Mouse (Mus musculus) midbrain, postnatal 0 days (tissue): ENCODE data around the gene Espn. TPM values are rescaled to one million over a fixed set of nuclear protein-coding genes. Genes with fewer than 3 reads are reported as not detected.

Experiments used
- ATAC-seq: fragments of 200-750 bp; cut with Nextera tagmentation; 2 replicates; pipeline ENCODE4 v1.8.0; 2017; ENCODE audit warnings: moderate number of reproducible peaks, mild to moderate bottlenecking, moderate TSS enrichment, moderate library complexity; ENCODE audit not compliant: low FRiP score
- DNase-seq: peaks from one replicate; pipeline ENCODE4 v3.0.0-alpha.2; 2015; ENCODE audit warnings: low spot score
- H3K27ac ChIP-seq: fragments of 300-500 bp; sonication (generic); 2 replicates; pipeline ENCODE4 v1.5.1; 2014; ENCODE audit warnings: low read depth, mild to moderate bottlenecking, low read length, mixed read lengths
- H3K27me3 ChIP-seq: fragments of 300-500 bp; sonication (generic); 2 replicates; pipeline ENCODE4 v1.6.1; 2014; ENCODE audit warnings: low read length, control low read depth, mixed read lengths; ENCODE audit not compliant: insufficient read depth
- H3K36me3 ChIP-seq: fragments of 300-500 bp; sonication (generic); 2 replicates; pipeline ENCODE4 v1.6.1; 2014; ENCODE audit warnings: low read length, control low read depth, mixed read lengths; ENCODE audit not compliant: insufficient read depth
- H3K4me1 ChIP-seq: fragments of 300-500 bp; sonication (generic); 2 replicates; pipeline ENCODE4 v1.6.1; 2014; ENCODE audit warnings: mild to moderate bottlenecking, control low read depth, antibody characterized with exemption, low read length, mixed read lengths; ENCODE audit not compliant: insufficient read depth
- H3K4me2 ChIP-seq: fragments of 300-500 bp; sonication (generic); 2 replicates; pipeline ENCODE4 v1.6.1; 2014; ENCODE audit warnings: low read depth, mild to moderate bottlenecking, low read length, mixed read lengths; ENCODE audit not compliant: poor library complexity, severe bottlenecking
- H3K4me3 ChIP-seq: fragments of 300-500 bp; sonication (generic); 2 replicates; pipeline ENCODE4 v1.5.1; 2014; ENCODE audit warnings: low read depth, mild to moderate bottlenecking, low read length, moderate library complexity
- H3K9ac ChIP-seq: fragments of 300-500 bp; sonication (generic); replicated peaks from 2 replicates; pipeline ENCODE4 v1.6.1; 2014; ENCODE audit warnings: mild to moderate bottlenecking, low read length, moderate library complexity, mixed read lengths; ENCODE audit not compliant: poor library complexity, severe bottlenecking
- H3K9me3 ChIP-seq: fragments of 300-500 bp; sonication (generic); 2 replicates; pipeline ENCODE4 v1.6.1; 2016; ENCODE audit warnings: low read length, control low read depth
- CTCF ChIP-seq: IDR thresholded peaks from 2 replicates; pipeline ENCODE4 v1.5.1; 2016; ENCODE audit warnings: antibody characterized with exemption, mild to moderate bottlenecking
- WGBS: fragments of 180-500 bp; shearing (Covaris S2); extraction: QIAGEN DNeasy Blood & Tissue Kit; methylation state at CpG from one replicate; pipeline ENCODE4 v1.1.7; 2014; 5-methylcytosine and 5-hydroxymethylcytosine counted together
- polyA plus RNA-seq: library from polyadenylated mRNA; unstranded; fragments of >200 nt; fragmentation: Nextera tagmentation; extraction: Ambion mirVana; gene quantifications from 2 replicates; pipeline ENCODE4 v1.2.1, GENCODE M21; 2015
- total RNA-seq: library from RNA; depleted of rRNA; stranded (reverse); fragments of >200 nt; gene quantifications from 2 replicates; pipeline ENCODE4 v1.2.3, GENCODE M21; 2014

Gene Espn
- total and polyA plus RNA-seq, 2 experiments from 2014 or later, result 0.22 to 0.53 TPM

DNA sequence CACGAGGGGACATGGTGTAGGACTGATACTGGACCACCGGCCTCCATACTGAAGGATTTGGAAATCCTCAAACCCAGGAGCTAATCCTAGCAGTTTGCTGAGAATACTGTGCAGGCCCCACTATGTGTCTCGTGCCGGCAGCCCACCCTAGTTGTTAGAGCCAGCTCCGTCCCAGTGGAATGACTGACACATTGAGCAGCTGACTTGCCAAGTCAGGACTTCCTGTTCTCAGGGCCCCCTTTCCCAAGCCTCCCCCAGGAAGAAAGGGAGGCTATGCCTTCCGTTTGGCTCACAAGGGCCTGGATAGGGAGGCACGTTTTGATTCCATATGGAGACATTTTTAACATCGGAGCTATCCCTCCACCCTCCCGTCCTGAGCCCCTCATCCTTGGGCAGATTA, 62.0 kb downstream of the Espn start:
- Histone ChIP-seq H3K4me1 (peaks cover 14% of the 10 kb centered on the region; the same call in 1 of the 2 replicates), H3K9me3 (no peaks in the 10 kb centered on the region), H3K4me2 (no peak overlapping the region), H3K27ac (no peak overlapping the region), H3K36me3 (no peaks in the 10 kb centered on the region), H3K4me3 (no peak overlapping the region), H3K9ac (no peak overlapping the region), H3K27me3 (no peaks in the 10 kb centered on the region)
- ATAC-seq (no peak), DNase-seq (no peak)
- no peak for TF ChIP-seq CTCF
- 83% methylated on average over 9 of the region's 9 CpGs for WGBS

DNA sequence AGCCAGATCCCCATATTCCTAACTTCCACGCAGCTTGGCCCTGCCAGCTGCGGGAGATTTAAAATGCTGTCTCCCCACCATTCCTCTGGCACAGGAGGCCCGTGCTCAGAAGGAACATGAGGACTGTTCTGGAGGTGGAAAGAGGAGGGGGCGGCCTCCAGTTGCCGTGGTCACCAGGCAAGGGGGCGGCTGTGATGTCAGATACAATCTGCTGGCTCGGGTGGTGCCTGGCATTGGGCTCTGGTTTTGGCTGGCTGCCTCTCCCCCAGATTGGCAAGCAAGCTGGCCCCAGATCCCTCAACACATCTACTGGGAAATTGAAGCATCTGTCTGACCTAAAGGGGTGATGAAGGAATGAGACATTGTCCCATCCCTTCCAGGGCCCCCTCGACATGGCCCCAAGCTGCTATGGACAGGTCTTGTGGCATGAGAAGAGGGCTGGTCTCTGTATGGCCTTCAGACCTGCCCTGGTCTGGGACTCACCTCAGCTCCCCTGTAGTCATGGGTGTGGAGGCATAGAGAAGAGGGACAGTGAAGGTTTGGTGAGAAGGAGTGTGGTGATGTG, 63.5 kb downstream of the Espn start:
- no peak for TF ChIP-seq CTCF
- no peaks in the 10 kb centered on the region for H3K27me3 ChIP-seq
- H3K4me2 ChIP-seq, result peak overlapping the region; percentile 12; the same call in 1 of the 2 replicates
- DNase-seq (peak; percentile 66), ATAC-seq (no peak)
- no peak overlapping the region for H3K27ac ChIP-seq
- H3K36me3 ChIP-seq, result no peaks in the 10 kb centered on the region
- no peak overlapping the region for H3K4me3 ChIP-seq
- WGBS, result 41% methylated on average over 8 of the region's 8 CpGs
- H3K9me3 ChIP-seq, result no peaks in the 10 kb centered on the region
- peaks cover 14% of the 10 kb centered on the region; the same call in 1 of the 2 replicates for H3K4me1 ChIP-seq
- 0 out of 2 replicates have a peak overlapping the region, but pooled peaks have one; percentile 1 for H3K9ac ChIP-seq

DNA sequence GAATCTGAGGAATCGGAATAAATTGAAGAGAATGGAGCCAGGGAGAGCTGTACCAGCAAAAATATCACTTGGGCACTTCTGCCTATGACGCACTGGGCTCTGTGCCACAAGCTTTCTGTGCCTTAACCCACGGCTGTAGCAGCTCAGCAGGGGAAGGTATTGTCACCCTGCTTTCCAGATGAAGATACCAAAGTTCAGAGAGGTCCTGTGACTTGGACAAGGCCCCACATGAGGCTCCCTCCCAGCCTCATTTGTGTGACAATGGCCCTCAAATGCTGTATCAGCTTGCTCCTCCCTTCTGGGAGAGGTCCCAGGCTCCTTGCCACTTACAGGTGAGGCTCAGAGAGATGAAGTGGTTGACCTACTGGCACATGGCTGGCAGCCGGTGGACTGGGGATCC, 64.0 kb downstream of the Espn start:
- Histone ChIP-seq H3K4me3 (no peak overlapping the region), H3K9ac (no peak overlapping the region), H3K27me3 (no peaks in the 10 kb centered on the region), H3K4me2 (peak overlapping the region; percentile 87), H3K27ac (no peak overlapping the region), H3K9me3 (no peaks in the 10 kb centered on the region), H3K36me3 (no peaks in the 10 kb centered on the region), H3K4me1 (peaks cover 14% of the 10 kb centered on the region; the same call in 1 of the 2 replicates)
- ATAC-seq, result no peak
- TF ChIP-seq CTCF, result no peak
- DNase-seq, result no peak
- 27% methylated on average over 4 of the region's 4 CpGs for WGBS

DNA sequence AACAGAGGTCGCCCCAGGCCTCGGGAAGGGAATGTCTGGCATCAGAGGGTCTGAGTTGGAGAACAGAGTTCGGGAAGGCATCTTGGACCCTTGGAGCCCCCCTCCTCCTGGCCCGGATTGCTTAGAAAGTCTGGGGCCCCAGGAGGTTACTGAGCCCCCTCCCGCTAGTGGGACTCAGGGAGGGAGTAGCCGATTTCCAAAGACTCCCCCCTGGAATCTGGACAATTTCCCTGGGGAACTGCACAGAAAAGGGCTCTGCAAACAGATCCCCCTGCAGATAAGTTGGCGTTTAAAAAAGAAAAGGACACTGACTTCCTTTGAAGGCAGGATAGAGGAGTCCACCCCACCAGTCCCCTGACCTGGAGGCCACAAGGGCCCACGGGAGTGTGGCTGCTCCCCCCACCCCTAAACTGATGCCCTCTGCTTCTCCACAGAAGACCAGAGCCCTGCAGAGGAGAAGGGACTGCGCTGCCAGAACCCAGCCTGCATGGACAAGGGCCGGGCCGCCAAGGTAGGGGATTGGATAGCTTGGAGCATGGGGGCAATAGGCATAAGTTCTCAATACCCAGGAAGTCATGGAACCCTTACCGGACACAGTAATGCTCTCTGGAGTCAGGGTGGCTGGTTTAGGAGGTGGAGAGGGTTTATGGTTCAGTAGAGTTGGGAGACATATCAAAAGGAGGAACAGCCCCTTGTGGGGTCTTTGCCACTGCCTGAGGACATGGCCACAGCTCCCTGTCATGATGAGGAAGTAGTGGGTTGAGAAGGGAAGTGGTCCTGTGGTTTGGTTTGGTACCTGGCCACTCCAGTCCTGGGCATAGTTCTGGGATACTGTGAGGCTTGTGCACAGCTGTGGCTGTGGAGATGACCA, 64.7 kb downstream of the Espn start:
- peak overlapping the region; percentile 87 for H3K4me2 ChIP-seq
- ATAC-seq (no peak), DNase-seq (no peak)
- peak overlapping the region; percentile 85 for H3K9ac ChIP-seq
- no peak for TF ChIP-seq CTCF
- no peaks in the 10 kb centered on the region for H3K36me3 ChIP-seq
- no peak overlapping the region; the same call in 1 of the 2 replicates for H3K27ac ChIP-seq
- H3K9me3 ChIP-seq, result no peaks in the 10 kb centered on the region
- H3K27me3 ChIP-seq, result no peaks in the 10 kb centered on the region
- H3K4me3 ChIP-seq, result peak overlapping the region; percentile 61
- peaks cover 14% of the 10 kb centered on the region; the same call in 1 of the 2 replicates for H3K4me1 ChIP-seq
- 4% methylated on average over 12 of the region's 12 CpGs for WGBS

DNA sequence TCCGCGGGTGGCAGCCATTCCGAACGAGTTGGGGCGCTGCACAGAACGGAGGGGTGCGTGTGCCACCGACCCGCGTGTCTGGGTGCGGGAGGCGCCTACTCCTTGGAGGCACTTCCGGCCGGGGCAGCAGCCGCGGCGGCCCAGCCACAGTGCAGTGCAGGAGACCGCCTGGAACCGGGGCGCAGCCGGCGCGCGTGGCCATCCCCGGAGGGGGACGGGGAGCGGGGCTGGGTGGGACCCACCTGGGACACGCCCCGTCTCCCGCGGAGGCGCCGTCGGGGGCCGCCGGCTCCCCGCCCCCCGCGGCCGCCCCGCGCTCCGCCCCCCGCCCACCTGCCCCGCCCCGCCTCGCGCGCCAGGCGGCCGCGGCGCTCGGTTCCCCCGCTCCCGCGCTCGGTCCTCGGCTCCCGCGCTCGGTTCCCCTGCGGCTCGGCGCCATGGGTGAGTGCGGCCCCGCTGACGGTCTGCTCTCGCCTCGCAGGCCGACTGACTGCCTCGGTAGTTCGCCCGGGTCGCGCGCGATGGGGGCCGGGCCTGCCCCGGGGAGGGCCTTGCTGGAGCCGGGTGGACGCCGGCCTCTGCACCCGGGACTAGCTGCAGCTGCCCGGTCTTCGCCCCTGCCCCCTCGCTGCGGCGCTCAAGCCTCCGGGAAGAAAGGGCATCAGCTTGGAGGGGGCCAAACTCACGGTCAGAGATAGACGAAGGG, 65.5 kb downstream of the Espn start:
- no peaks in the 10 kb centered on the region for H3K36me3 ChIP-seq
- TF ChIP-seq CTCF, result no peak
- peak overlapping the region; percentile 87 for H3K4me2 ChIP-seq
- H3K4me3 ChIP-seq, result peak overlapping the region; percentile 61
- DNase-seq (no peak), ATAC-seq (peak; percentile 68)
- peaks cover 14% of the 10 kb centered on the region; the same call in 1 of the 2 replicates for H3K4me1 ChIP-seq
- H3K9ac ChIP-seq, result peak overlapping the region; percentile 85
- H3K27me3 ChIP-seq, result no peaks in the 10 kb centered on the region
- under 1% methylated on average over 63 of the region's 92 CpGs for WGBS
- H3K9me3 ChIP-seq, result no peaks in the 10 kb centered on the region
- H3K27ac ChIP-seq, result no peak overlapping the region; the same call in 1 of the 2 replicates
